Comparison of ENCODE assay signal across 8 mouse cellular contexts in genomic region chr17:24151890-24152563, GRCm38 (mm10). TPM values are rescaled to one million over a fixed set of nuclear protein-coding genes. Genes with fewer than 3 reads are reported as not detected.
DNase-seq lines count a peak whose midpoint lies in the region; ATAC-seq lines count a peak whose summit lies in the region.

No protein-coding gene starts in this region.

- no peak overlapping the region for H3K27ac ChIP-seq in embryonic facial prominence, embryonic 14.5 days (replicated peaks; ENCODE audit: low read depth, low read length)
- peak overlapping the region; percentile 52; the same call in 1 of the 2 replicates for H3K27ac ChIP-seq in heart, embryonic 10.5 days
- H3K27ac ChIP-seq in kidney, embryonic 14.5 days (ENCODE audit: low read depth, low read length): no peak overlapping the region
- peak overlapping the region; percentile 84 for H3K27ac ChIP-seq in liver, embryonic 12.5 days
- H3K27ac ChIP-seq in stomach, embryonic 15.5 days: peak overlapping the region; percentile 67; the same call in 1 of the 2 replicates

- peaks cover 26% of the 10 kb centered on the region; the same call in 1 of the 2 replicates for H3K36me3 ChIP-seq in embryonic facial prominence, embryonic 14.5 days (ENCODE audit: control insufficient read depth, insufficient read depth, low read length)
- H3K36me3 ChIP-seq in heart, embryonic 10.5 days: peaks cover 24% of the 10 kb centered on the region; the same call in 1 of the 2 replicates
- H3K36me3 ChIP-seq in kidney, embryonic 14.5 days (ENCODE audit: control insufficient read depth, insufficient read depth, low read length): peaks cover 6% of the 10 kb centered on the region; the same call in 1 of the 2 replicates
- peaks cover 12% of the 10 kb centered on the region for H3K36me3 ChIP-seq in liver, embryonic 12.5 days
- no peaks in the 10 kb centered on the region for H3K36me3 ChIP-seq in stomach, embryonic 15.5 days

- WGBS in embryonic facial prominence, embryonic 14.5 days: under 1% methylated on average over 26 of the region's 26 CpGs
- 2% methylated on average over 26 of the region's 26 CpGs for WGBS in heart, embryonic 10.5 days
- WGBS in kidney, embryonic 14.5 days: 2% methylated on average over 26 of the region's 26 CpGs
- WGBS in liver, embryonic 12.5 days (ENCODE audit: insufficient replicate concordance): 1% methylated on average over 26 of the region's 26 CpGs
- under 1% methylated on average over 26 of the region's 26 CpGs for WGBS in stomach, embryonic 15.5 days

- ATAC-seq in embryonic facial prominence, embryonic 14.5 days (ENCODE audit: low read depth): peak; percentile 91
- peak; percentile 94 for ATAC-seq in kidney, embryonic 14.5 days (ENCODE audit: low FRiP score, low TSS enrichment)
- ATAC-seq in liver, embryonic 12.5 days: peak; percentile 99
- ATAC-seq in stomach, embryonic 15.5 days (ENCODE audit: insufficient read depth, low FRiP score, low read depth): peak; percentile 94

- peaks cover 6% of the 10 kb centered on the region; the same call in 1 of the 2 replicates for H3K4me1 ChIP-seq in embryonic facial prominence, embryonic 14.5 days (ENCODE audit: control insufficient read depth, insufficient read depth, low read length)
- peaks cover 10% of the 10 kb centered on the region; the same call in 1 of the 2 replicates for H3K4me1 ChIP-seq in heart, embryonic 10.5 days
- peaks cover 8% of the 10 kb centered on the region; the same call in 1 of the 2 replicates for H3K4me1 ChIP-seq in kidney, embryonic 14.5 days (ENCODE audit: control insufficient read depth, insufficient read depth, low read length)
- peaks cover 28% of the 10 kb centered on the region for H3K4me1 ChIP-seq in liver, embryonic 12.5 days
- peaks cover 5% of the 10 kb centered on the region; the same call in 1 of the 2 replicates for H3K4me1 ChIP-seq in stomach, embryonic 15.5 days

- H3K4me3 ChIP-seq in embryonic facial prominence, embryonic 14.5 days (ENCODE audit: low read depth, low read length): peak overlapping the region; percentile 44
- peak overlapping the region; percentile 62 for H3K4me3 ChIP-seq in heart, embryonic 10.5 days
- peak overlapping the region; percentile 39 for H3K4me3 ChIP-seq in kidney, embryonic 14.5 days (ENCODE audit: low read length)
- H3K4me3 ChIP-seq in liver, embryonic 12.5 days: peak overlapping the region; percentile 54
- peak overlapping the region; percentile 44 for H3K4me3 ChIP-seq in stomach, embryonic 15.5 days (replicated peaks)

- no peaks in the 10 kb centered on the region for H3K9me3 ChIP-seq in embryonic facial prominence, embryonic 14.5 days (ENCODE audit: control insufficient read depth, low read length)
- H3K9me3 ChIP-seq in heart, embryonic 10.5 days: no peaks in the 10 kb centered on the region
- H3K9me3 ChIP-seq in kidney, embryonic 14.5 days (ENCODE audit: control insufficient read depth, low read length): no peaks in the 10 kb centered on the region
- H3K9me3 ChIP-seq in liver, embryonic 12.5 days (replicated peaks): no peaks in the 10 kb centered on the region
- H3K9me3 ChIP-seq in stomach, embryonic 15.5 days: no peaks in the 10 kb centered on the region

- peak overlapping the region; percentile 60 for H3K9ac ChIP-seq in embryonic facial prominence, embryonic 14.5 days (ENCODE audit: low read depth, low read length)
- H3K9ac ChIP-seq in kidney, embryonic 14.5 days (ENCODE audit: low read depth, low read length): peak overlapping the region; percentile 52; the same call in 1 of the 2 replicates
- H3K9ac ChIP-seq in liver, embryonic 12.5 days: peak overlapping the region; percentile 67
- peak overlapping the region; percentile 37 for H3K9ac ChIP-seq in stomach, embryonic 15.5 days

- DNase-seq in A20 (ENCODE audit: low read depth, low spot score): peak; percentile 83
- DNase-seq in adrenal gland, postnatal 4 days (ENCODE audit: low spot score in 2 of 2): peak; percentile 47 to 61
- peak; percentile 90 for DNase-seq in embryonic facial prominence, embryonic 14.5 days (ENCODE audit: low spot score)
- peak; percentile 95 for DNase-seq in heart, embryonic 10.5 days (ENCODE audit: low spot score)
- DNase-seq in neural tube, embryonic 10.5 days (ENCODE audit: extremely low spot score, low spot score): peak; percentile 74

- peak overlapping the region; percentile 80 for H3K4me2 ChIP-seq in embryonic facial prominence, embryonic 14.5 days (ENCODE audit: low read depth, low read length)
- peak overlapping the region; percentile 81 for H3K4me2 ChIP-seq in kidney, embryonic 14.5 days (replicated peaks; ENCODE audit: low read depth, low read length)
- H3K4me2 ChIP-seq in liver, embryonic 12.5 days: peak overlapping the region; percentile 89
- H3K4me2 ChIP-seq in stomach, embryonic 15.5 days: peak overlapping the region; percentile 85

- H3K27me3 ChIP-seq in embryonic facial prominence, embryonic 14.5 days (replicated peaks; ENCODE audit: control insufficient read depth, insufficient read depth, low read length): no peaks in the 10 kb centered on the region
- no peaks in the 10 kb centered on the region for H3K27me3 ChIP-seq in heart, embryonic 10.5 days (ENCODE audit: insufficient read depth, poor library complexity, severe bottlenecking)
- no peaks in the 10 kb centered on the region for H3K27me3 ChIP-seq in kidney, embryonic 14.5 days (ENCODE audit: control insufficient read depth, insufficient read depth, low read length)
- H3K27me3 ChIP-seq in liver, embryonic 12.5 days (replicated peaks): no peaks in the 10 kb centered on the region
- H3K27me3 ChIP-seq in stomach, embryonic 15.5 days (replicated peaks): no peaks in the 10 kb centered on the region

RNA-seq across cellular contexts. Expression of gene Pdpk1, which starts 1.3 kb away (rescaled TPM):
- 10 to 100 TPM; 51.0 to 51.8 TPM for total RNA-seq in adrenal gland, postnatal 4 days (2021)
- 40.6 and 46.3 TPM in 2 replicates for polyA plus RNA-seq in embryonic facial prominence, embryonic 14.5 days (2014; fragmentation: Nextera tagmentation; extraction: Ambion mirVana)
- polyA plus RNA-seq in heart, embryonic 10.5 days (2016; fragmentation: Nextera tagmentation; extraction: Ambion mirVana): 33.0 and 38.7 TPM in 2 replicates
- polyA plus RNA-seq in kidney, embryonic 14.5 days (2014; fragmentation: Nextera tagmentation; extraction: Ambion mirVana): 29.3 and 44.0 TPM in 2 replicates
- polyA plus RNA-seq in liver, embryonic 12.5 days (2016; fragmentation: Nextera tagmentation; extraction: Ambion mirVana): 31.4 and 34.9 TPM in 2 replicates
- polyA plus RNA-seq in stomach, embryonic 15.5 days (2015; fragmentation: Nextera tagmentation; extraction: Ambion mirVana): 36.1 and 38.9 TPM in 2 replicates

RNA-seq across cellular contexts. Expression of gene Amdhd2, which starts 11.5 kb away (rescaled TPM):
- total RNA-seq in adrenal gland, postnatal 4 days (2021): 10 to 100 TPM; 44.9 to 46.8 TPM
- polyA plus RNA-seq in embryonic facial prominence, embryonic 14.5 days (2014; fragmentation: Nextera tagmentation; extraction: Ambion mirVana): 28.3 and 33.3 TPM in 2 replicates
- 40.0 and 44.5 TPM in 2 replicates for polyA plus RNA-seq in heart, embryonic 10.5 days (2016; fragmentation: Nextera tagmentation; extraction: Ambion mirVana)
- polyA plus RNA-seq in kidney, embryonic 14.5 days (2014; fragmentation: Nextera tagmentation; extraction: Ambion mirVana): 33.0 and 37.5 TPM in 2 replicates
- 20.9 and 22.7 TPM in 2 replicates for polyA plus RNA-seq in liver, embryonic 12.5 days (2016; fragmentation: Nextera tagmentation; extraction: Ambion mirVana)
- polyA plus RNA-seq in stomach, embryonic 15.5 days (2015; fragmentation: Nextera tagmentation; extraction: Ambion mirVana): 25.1 and 29.3 TPM in 2 replicates

RNA-seq across cellular contexts. Expression of gene Atp6v0c, which starts 17.5 kb away (rescaled TPM):
- 100 to 1,000 TPM; 344 to 347 TPM for total RNA-seq in adrenal gland, postnatal 4 days (2021)
- polyA plus RNA-seq in embryonic facial prominence, embryonic 14.5 days (2014; fragmentation: Nextera tagmentation; extraction: Ambion mirVana): 573 and 574 TPM in 2 replicates
- polyA plus RNA-seq in heart, embryonic 10.5 days (2016; fragmentation: Nextera tagmentation; extraction: Ambion mirVana): 538 and 598 TPM in 2 replicates
- polyA plus RNA-seq in kidney, embryonic 14.5 days (2014; fragmentation: Nextera tagmentation; extraction: Ambion mirVana): 528 and 578 TPM in 2 replicates
- polyA plus RNA-seq in liver, embryonic 12.5 days (2016; fragmentation: Nextera tagmentation; extraction: Ambion mirVana): 371 and 388 TPM in 2 replicates
- 495 and 512 TPM in 2 replicates for polyA plus RNA-seq in stomach, embryonic 15.5 days (2015; fragmentation: Nextera tagmentation; extraction: Ambion mirVana)

RNA-seq across cellular contexts. Expression of gene Tbc1d24, which starts 53.3 kb away (rescaled TPM):
- 10 to 100 TPM; 13.7 to 15.9 TPM for total RNA-seq in adrenal gland, postnatal 4 days (2021)
- polyA plus RNA-seq in embryonic facial prominence, embryonic 14.5 days (2014; fragmentation: Nextera tagmentation; extraction: Ambion mirVana): 4.6 and 6.4 TPM in 2 replicates
- 5.3 TPM in 2 replicates for polyA plus RNA-seq in heart, embryonic 10.5 days (2016; fragmentation: Nextera tagmentation; extraction: Ambion mirVana)
- polyA plus RNA-seq in kidney, embryonic 14.5 days (2014; fragmentation: Nextera tagmentation; extraction: Ambion mirVana): 5.0 and 8.2 TPM in 2 replicates
- 11.1 and 11.9 TPM in 2 replicates for polyA plus RNA-seq in liver, embryonic 12.5 days (2016; fragmentation: Nextera tagmentation; extraction: Ambion mirVana)
- 5.0 and 6.3 TPM in 2 replicates for polyA plus RNA-seq in stomach, embryonic 15.5 days (2015; fragmentation: Nextera tagmentation; extraction: Ambion mirVana)

RNA-seq across cellular contexts. Expression of gene Ntn3, which starts 57.3 kb away (rescaled TPM):
- total RNA-seq in adrenal gland, postnatal 4 days (2021): 1 to 10 TPM; 7.6 to 8.2 TPM
- polyA plus RNA-seq in embryonic facial prominence, embryonic 14.5 days (2014; fragmentation: Nextera tagmentation; extraction: Ambion mirVana): 9.6 and 10.7 TPM in 2 replicates
- polyA plus RNA-seq in heart, embryonic 10.5 days (2016; fragmentation: Nextera tagmentation; extraction: Ambion mirVana): 1.9 and 3.6 TPM in 2 replicates
- 4.6 and 5.3 TPM in 2 replicates for polyA plus RNA-seq in kidney, embryonic 14.5 days (2014; fragmentation: Nextera tagmentation; extraction: Ambion mirVana)
- 2.1 and 2.7 TPM in 2 replicates for polyA plus RNA-seq in liver, embryonic 12.5 days (2016; fragmentation: Nextera tagmentation; extraction: Ambion mirVana)
- polyA plus RNA-seq in stomach, embryonic 15.5 days (2015; fragmentation: Nextera tagmentation; extraction: Ambion mirVana): 8.1 and 8.5 TPM in 2 replicates

Comparison
In these comparisons a context has a peak if more than half of its experiments do, and no peak if none do; other contexts are left out.
1. H3K27ac ChIP-seq: peak in heart, embryonic 10.5 days (single experiment), liver, embryonic 12.5 days (single experiment) and stomach, embryonic 15.5 days (single experiment); none in embryonic facial prominence, embryonic 14.5 days (single experiment) and kidney, embryonic 14.5 days (single experiment).
2. Peak in every context shown above with its lines, with median percentiles within 50 percentile points of each other: DNase-seq, ATAC-seq, H3K4me2 ChIP-seq, H3K4me3 ChIP-seq and H3K9ac ChIP-seq.